Mouse (Mus musculus) midbrain, embryonic 12.5 days (tissue): ENCODE data around the gene Rnase11. TPM values are rescaled to one million over a fixed set of nuclear protein-coding genes. Genes with fewer than 3 reads are reported as not detected.

Source experiments
- polyA plus RNA-seq: library from polyadenylated mRNA; unstranded; fragments of >200 nt; fragmentation: Nextera tagmentation; extraction: Ambion mirVana; gene quantifications from 2 replicates; pipeline ENCODE4 v1.2.1, GENCODE M21; 2016

Gene Rnase11
- polyA plus RNA-seq, 1 experiment from 2014 or later: not detected

Other genes with a start within 250 kb of the Rnase11 start
- gene Ccnb1ip1, start 242.4 kb downstream of the Rnase11 start, polyA plus RNA-seq: not detected in 2 replicates
- gene Parp2, start 242.3 kb downstream of the Rnase11 start, polyA plus RNA-seq: 52.1 and 55.8 TPM in 2 replicates
- gene Tep1, start 179.6 kb downstream of the Rnase11 start, polyA plus RNA-seq: 3.7 and 5.1 TPM in 2 replicates
- gene Klhl33, start 152.7 kb downstream of the Rnase11 start, polyA plus RNA-seq: 0.35 and 0.60 TPM in 2 replicates
- 141 and 147 TPM in 2 replicates for gene Osgep, start 125.3 kb downstream of the Rnase11 start, polyA plus RNA-seq
- 321 and 333 TPM in 2 replicates for gene Apex1, start 125.2 kb downstream of the Rnase11 start, polyA plus RNA-seq
- 68.3 and 72.8 TPM in 2 replicates for gene Pip4p1, start 119.3 kb downstream of the Rnase11 start, polyA plus RNA-seq
- gene Pnp, start 119.1 kb downstream of the Rnase11 start, polyA plus RNA-seq: 50.0 and 50.1 TPM in 2 replicates
- gene Gm49342, start 105.6 kb downstream of the Rnase11 start, polyA plus RNA-seq: not detected in 2 replicates
- 0.46 and 0.52 TPM in 2 replicates for gene Pnp2, start 94.2 kb downstream of the Rnase11 start, polyA plus RNA-seq
- not detected in 2 replicates for gene Rnase10, start 42.4 kb downstream of the Rnase11 start, polyA plus RNA-seq
- not detected in 2 replicates for gene Rnase9, start 8.3 kb downstream of the Rnase11 start, polyA plus RNA-seq
- gene Rnase12, start 7.5 kb upstream of the Rnase11 start, polyA plus RNA-seq: not detected in 2 replicates
- 0.03 TPM in 1 of 2 replicates, not detected in the other for gene Olfr750, start 24.3 kb upstream of the Rnase11 start, polyA plus RNA-seq
- gene Rnase4, start 40.9 kb upstream of the Rnase11 start, polyA plus RNA-seq: 12.0 and 14.2 TPM in 2 replicates
- 1.9 and 3.2 TPM in 2 replicates for gene Ang, start 41.0 kb upstream of the Rnase11 start, polyA plus RNA-seq
- not detected in 2 replicates for gene Eddm3b, start 64.3 kb upstream of the Rnase11 start, polyA plus RNA-seq
- gene Rnase6, start 73.7 kb upstream of the Rnase11 start, polyA plus RNA-seq: 0.43 and 0.50 TPM in 2 replicates
- not detected in 2 replicates for gene Rnase1, start 96.6 kb upstream of the Rnase11 start, polyA plus RNA-seq
- gene Rnase2b, start 112.1 kb upstream of the Rnase11 start, polyA plus RNA-seq: not detected in 2 replicates
- gene Ang2, start 149.0 kb upstream of the Rnase11 start, polyA plus RNA-seq: not detected in 2 replicates
- gene Ear14, start 153.2 kb upstream of the Rnase11 start, polyA plus RNA-seq: not detected in 2 replicates
- gene Rnase2a, start 205.9 kb upstream of the Rnase11 start, polyA plus RNA-seq: not detected in 2 replicates